Comparison of ENCODE assay signal across 19 mouse cellular contexts in genomic region chr5:128438078-128438477, GRCm38 (mm10). TPM values are rescaled to one million over a fixed set of nuclear protein-coding genes. Genes with fewer than 3 reads are reported as not detected.
DNase-seq lines count a peak whose midpoint lies in the region; ATAC-seq and TF ChIP-seq lines count a peak whose summit lies in the region.
"Had no signal": no experiment of that assay in that cellular context is flagged by ENCODE, and none has a peak within 500 bp of the region (broad histone marks: within the 10 kb centered on the region; RNA-seq: fewer than 3 reads in every experiment).

No protein-coding gene starts in this region.

- no peak overlapping the region for H3K4me2 ChIP-seq in lung, embryonic 14.5 days
- H3K4me2 ChIP-seq: embryonic facial prominence, embryonic 15.5 days; heart, embryonic 12.5 days; hindbrain, embryonic 15.5 days had no signal

- no peak overlapping the region for H3K9ac ChIP-seq in lung, embryonic 14.5 days
- H3K9ac ChIP-seq: embryonic facial prominence, embryonic 15.5 days; heart, embryonic 12.5 days; hindbrain, embryonic 15.5 days had no signal

- no peaks in the 10 kb centered on the region for H3K4me1 ChIP-seq in lung, embryonic 14.5 days (ENCODE audit: insufficient read depth)
- H3K4me1 ChIP-seq: heart, embryonic 12.5 days had no signal

- H3K36me3 ChIP-seq in lung, embryonic 14.5 days (ENCODE audit: insufficient read depth): no peaks in the 10 kb centered on the region
- H3K36me3 ChIP-seq: embryonic facial prominence, embryonic 15.5 days; forebrain, embryonic 10.5 days; heart, embryonic 12.5 days; hindbrain, embryonic 15.5 days had no signal

- peaks cover 27% of the 10 kb centered on the region for H3K27me3 ChIP-seq in lung, embryonic 14.5 days (ENCODE audit: insufficient read depth, low read length)

- WGBS in lung, embryonic 14.5 days: 45% methylated on average over 16 of the region's 16 CpGs

- no peak overlapping the region for H3K4me3 ChIP-seq in lung, embryonic 14.5 days (ENCODE audit: low read depth, low read length)
- H3K4me3 ChIP-seq: embryonic facial prominence, embryonic 15.5 days; erythroblast, embryonic 14.5 days; forebrain, embryonic 10.5 days; gastrocnemius, adult 2 months; heart, embryonic 12.5 days; hindbrain, embryonic 15.5 days had no signal

- ATAC-seq in lung, embryonic 14.5 days (ENCODE audit: insufficient read depth): no peak
- ATAC-seq: forebrain, embryonic 14.5 days had no signal

- TF ChIP-seq CTCF in lung, embryonic 14.5 days (IDR thresholded peaks at IDR 0.05; ENCODE audit: low read depth): no peak
- no peak for TF ChIP-seq CTCF in brain, embryonic 14.5 days (IDR thresholded peaks at IDR 0.05; ENCODE audit: borderline replicate concordance, extremely low read depth, insufficient read depth, insufficient read length)

- no peak for TF ChIP-seq POLR2A in brain, embryonic 14.5 days (IDR thresholded peaks at IDR 0.05; ENCODE audit: borderline replicate concordance, extremely low read depth, insufficient read depth, insufficient read length, poor library complexity, severe bottlenecking)

- H3K9me3 ChIP-seq in lung, embryonic 14.5 days (ENCODE audit: low read depth, low read length): no peaks in the 10 kb centered on the region
- H3K9me3 ChIP-seq: embryonic facial prominence, embryonic 15.5 days; forebrain, embryonic 10.5 days; heart, embryonic 12.5 days; hindbrain, embryonic 15.5 days had no signal

- no peak overlapping the region for H3K27ac ChIP-seq in lung, embryonic 14.5 days (ENCODE audit: low read depth)
- H3K27ac ChIP-seq: embryonic facial prominence, embryonic 15.5 days; forebrain, embryonic 10.5 days; gastrocnemius, adult 2 months; hindbrain, embryonic 15.5 days had no signal

- DNase-seq in cerebellum, postnatal 14 days: peak; percentile 60 to 66
- no peak for DNase-seq in cerebellum, adult 8-10 months
- DNase-seq in lung, embryonic 14.5 days: peak; percentile 38
- DNase-seq in lung, postnatal 25 days (ENCODE audit: low spot score): no peak
- peak; percentile 44 to 63 for DNase-seq in right cerebral cortex, postnatal 10 days (ENCODE audit: low spot score in 2 of 2)
- DNase-seq in right cerebral cortex, adult 18-20 months: no peak
- DNase-seq in brain, embryonic 14.5 days (ENCODE audit: low read depth): peak; percentile 69
- DNase-seq: adrenal gland, postnatal 10 days; cerebellum, adult 18-20 months; cerebellum, postnatal 36 days; gastrocnemius, adult 2 months; gastrocnemius, postnatal 25 days had no signal

RNA-seq across cellular contexts. Expression of gene Tmem132d, which starts 5.2 kb away (rescaled TPM):
- polyA plus RNA-seq in lung, embryonic 14.5 days (2014; fragmentation: Nextera tagmentation; extraction: Ambion mirVana): 2.6 and 3.3 TPM in 2 replicates
- 2.4 and 5.8 TPM in 2 replicates for polyA plus RNA-seq in brain, embryonic 14.5 days (2012; rRNA removed)
- polyA plus RNA-seq: C2C12; erythroblast, embryonic 14.5 days had no signal

Comparison
In these comparisons a context has a peak if more than half of its experiments do, and no peak if none do; other contexts are left out.
1. DNase-seq: peak in cerebellum, postnatal 14 days (2 of 2), lung, embryonic 14.5 days (single experiment), right cerebral cortex, postnatal 10 days (2 of 2) and brain, embryonic 14.5 days (single experiment); none in cerebellum, adult 8-10 months (single experiment), lung, postnatal 25 days (single experiment) and right cerebral cortex, adult 18-20 months (single experiment).